Mouse (Mus musculus): ENCODE data around the gene Bicdl2.
A peak's percentile ranks its signal among the peaks of the same experiment; 100 is the strongest.

Gene Bicdl2

GRCm38 (mm10) chr17:23660117-23660875, at the start of gene Bicdl2:
Gene Bicdl2, plus strand, starts transcription at chr17:23660506.
- DNase-seq (ENCODE audit: low read depth, low spot score): no peak

GRCm38 (mm10) chr17:23617087-23617486, 43.2 kb upstream of the Bicdl2 start:
- DNase-seq (ENCODE audit: low read depth, low spot score): no peak

GRCm38 (mm10) chr17:23620351-23620750, 40.0 kb upstream of the Bicdl2 start:
- DNase-seq (ENCODE audit: low read depth, low spot score): no peak

- no peak for DNase-seq (ENCODE audit: low read depth, low spot score)
Observed at GRCm38 (mm10) chr17:23627813-23628212, 32.5 kb upstream of the Bicdl2 start.

GRCm38 (mm10) chr17:23630195-23631020, 29.9 kb upstream of the Bicdl2 start:
- DNase-seq (ENCODE audit: low read depth, low spot score): peak; percentile 74

- no peak for DNase-seq (ENCODE audit: low read depth, low spot score)
Observed at GRCm38 (mm10) chr17:23631241-23631640, 29.1 kb upstream of the Bicdl2 start.

GRCm38 (mm10) chr17:23644613-23645495, 15.5 kb upstream of the Bicdl2 start, which contains the start of gene Mmp25:
Gene Mmp25, minus strand, starts transcription at chr17:23645277.
- no peak for DNase-seq (ENCODE audit: low read depth, low spot score)

GRCm38 (mm10) chr17:23645894-23646293, 14.4 kb upstream of the Bicdl2 start:
- DNase-seq (ENCODE audit: low read depth, low spot score): no peak

GRCm38 (mm10) chr17:23651363-23651762, 8.9 kb upstream of the Bicdl2 start:
- no peak for DNase-seq (ENCODE audit: low read depth, low spot score)

- no peak for DNase-seq (ENCODE audit: low read depth, low spot score)
Observed at GRCm38 (mm10) chr17:23653324-23653723, 7.0 kb upstream of the Bicdl2 start.

- no peak for DNase-seq (ENCODE audit: low read depth, low spot score)
Observed at GRCm38 (mm10) chr17:23654001-23654400, 6.3 kb upstream of the Bicdl2 start.

GRCm38 (mm10) chr17:23654410-23654809, 5.9 kb upstream of the Bicdl2 start:
- DNase-seq (ENCODE audit: low read depth, low spot score): no peak

- DNase-seq (ENCODE audit: low read depth, low spot score): no peak
Observed at GRCm38 (mm10) chr17:23658450-23658849, 1.9 kb upstream of the Bicdl2 start.

GRCm38 (mm10) chr17:23660876-23661200, 532 bp downstream of the Bicdl2 start:
- no peak for DNase-seq (ENCODE audit: low read depth, low spot score)

- no peak for DNase-seq (ENCODE audit: low read depth, low spot score)
Observed at GRCm38 (mm10) chr17:23661526-23661925, 1.2 kb downstream of the Bicdl2 start.

GRCm38 (mm10) chr17:23664556-23665021, 4.3 kb downstream of the Bicdl2 start:
- peak; percentile 76 for DNase-seq (ENCODE audit: low read depth, low spot score)

- DNase-seq (ENCODE audit: low read depth, low spot score): no peak
Observed at GRCm38 (mm10) chr17:23665511-23665910, 5.2 kb downstream of the Bicdl2 start.

- no peak for DNase-seq (ENCODE audit: low read depth, low spot score)
Observed at GRCm38 (mm10) chr17:23670516-23671074, 10.3 kb downstream of the Bicdl2 start.

- no peak for DNase-seq (ENCODE audit: low read depth, low spot score)
Observed at GRCm38 (mm10) chr17:23671519-23671918, 11.2 kb downstream of the Bicdl2 start.

- DNase-seq (ENCODE audit: low read depth, low spot score): no peak
Observed at GRCm38 (mm10) chr17:23672761-23673160, 12.5 kb downstream of the Bicdl2 start.

- DNase-seq (ENCODE audit: low read depth, low spot score): peak; percentile 98
Observed at GRCm38 (mm10) chr17:23673424-23674073, 13.2 kb downstream of the Bicdl2 start, which contains the start of the genes Hcfc1r1 and Thoc6. Gene Hcfc1r1, plus strand, starts transcription at chr17:23673596. Gene Thoc6, minus strand, starts transcription at chr17:23673882.
